9 mouse cellular contexts compared by ENCODE assay signal in genomic region chr13:47869670-47870532, GRCm38 (mm10).
DNase-seq lines count a peak whose midpoint lies in the region; ATAC-seq and TF ChIP-seq lines count a peak whose summit lies in the region.
"Had no signal": no experiment of that assay in that cellular context is flagged by ENCODE, and none has a peak within 500 bp of the region (broad histone marks: within the 10 kb centered on the region; RNA-seq: fewer than 3 reads in every experiment).

No protein-coding gene starts in this region.

- TF ChIP-seq POLR2A in lung, adult 2 months (IDR thresholded peaks at IDR 0.05; ENCODE audit: borderline replicate concordance, extremely low read depth, low read depth, low read length) = no peak

- H3K27ac ChIP-seq in lung, postnatal 0 days (ENCODE audit: low read length) = no peak overlapping the region
- H3K27ac ChIP-seq in midbrain, embryonic 15.5 days = peak overlapping the region; percentile 25; the same call in 1 of the 2 replicates
- H3K27ac ChIP-seq: embryonic facial prominence, embryonic 12.5 days had no signal

- no peak overlapping the region for H3K4me3 ChIP-seq in lung, postnatal 0 days (ENCODE audit: low read depth, low read length)
- no peak overlapping the region for H3K4me3 ChIP-seq in lung, adult 2 months (replicated peaks; ENCODE audit: extremely low read depth, low read depth, low read length)
- H3K4me3 ChIP-seq in midbrain, embryonic 15.5 days = no peak overlapping the region
- H3K4me3 ChIP-seq: embryonic facial prominence, embryonic 12.5 days had no signal

- TF ChIP-seq CTCF in lung, postnatal 0 days (IDR thresholded peaks at IDR 0.05) = no peak
- TF ChIP-seq CTCF in lung, adult 2 months (IDR thresholded peaks at IDR 0.05; ENCODE audit: insufficient read depth, low read length) = no peak

- H3K4me1 ChIP-seq in lung, postnatal 0 days (ENCODE audit: insufficient read depth, low read depth, low read length) = no peaks in the 10 kb centered on the region
- H3K4me1 ChIP-seq in lung, adult 2 months (ENCODE audit: control insufficient read depth, insufficient read depth, low read length) = no peaks in the 10 kb centered on the region
- H3K4me1 ChIP-seq in midbrain, embryonic 15.5 days = no peaks in the 10 kb centered on the region
- H3K4me1 ChIP-seq: embryonic facial prominence, embryonic 12.5 days had no signal

- H3K9ac ChIP-seq in lung, postnatal 0 days (replicated peaks; ENCODE audit: low read depth) = no peak overlapping the region
- no peak overlapping the region for H3K9ac ChIP-seq in midbrain, embryonic 15.5 days
- H3K9ac ChIP-seq: embryonic facial prominence, embryonic 12.5 days had no signal

- 57% methylated on average over 10 of the region's 10 CpGs for WGBS in lung, postnatal 0 days
- WGBS in lung, adult 2 months = 55% methylated on average over 10 of the region's 10 CpGs
- 51% methylated on average over 10 of the region's 10 CpGs for WGBS in midbrain, embryonic 15.5 days

- H3K36me3 ChIP-seq in lung, postnatal 0 days (ENCODE audit: insufficient read depth, low read length) = no peaks in the 10 kb centered on the region
- no peaks in the 10 kb centered on the region for H3K36me3 ChIP-seq in midbrain, embryonic 15.5 days (replicated peaks)
- H3K36me3 ChIP-seq: embryonic facial prominence, embryonic 12.5 days had no signal

- no peak overlapping the region for H3K4me2 ChIP-seq in lung, postnatal 0 days (replicated peaks; ENCODE audit: low read depth, low read length)
- H3K4me2 ChIP-seq in midbrain, embryonic 15.5 days = no peak overlapping the region
- H3K4me2 ChIP-seq: embryonic facial prominence, embryonic 12.5 days had no signal

- H3K9me3 ChIP-seq in lung, postnatal 0 days (ENCODE audit: low read length) = no peaks in the 10 kb centered on the region
- H3K9me3 ChIP-seq in midbrain, embryonic 15.5 days = no peaks in the 10 kb centered on the region
- H3K9me3 ChIP-seq: embryonic facial prominence, embryonic 12.5 days had no signal

- no peaks in the 10 kb centered on the region for H3K27me3 ChIP-seq in lung, postnatal 0 days (replicated peaks; ENCODE audit: insufficient read depth, low read length)
- no peaks in the 10 kb centered on the region for H3K27me3 ChIP-seq in midbrain, embryonic 15.5 days (replicated peaks)
- H3K27me3 ChIP-seq: embryonic facial prominence, embryonic 12.5 days had no signal

- no peak for TF ChIP-seq EP300 in lung, postnatal 0 days (IDR thresholded peaks at IDR 0.05)

- ATAC-seq in lung, postnatal 0 days = no peak
- peak; percentile 67; the same call in 1 of the 2 replicates for ATAC-seq in midbrain, embryonic 15.5 days (replicated peaks)

- DNase-seq in cerebellum, adult 9-10 months = peak; percentile 2
- no peak for DNase-seq in cerebellum, adult 11 months
- peak; percentile 17 for DNase-seq in lung, postnatal 0 days (ENCODE audit: low spot score)
- no peak for DNase-seq in lung, adult 2 months
- peak; percentile 22 for DNase-seq in heart, adult 8-10 months (ENCODE audit: low spot score)
- DNase-seq in ovary, postnatal 14 days (ENCODE audit: low spot score) = no peak
- DNase-seq in yolk sac, embryonic 10.5 days (ENCODE audit: low spot score) = no peak

Comparison
In these comparisons a context has a peak if more than half of its experiments do, and no peak if none do; other contexts are left out.
1. DNase-seq: peak in cerebellum, adult 9-10 months (single experiment), lung, postnatal 0 days (single experiment) and heart, adult 8-10 months (single experiment); none in cerebellum, adult 11 months (single experiment), lung, adult 2 months (single experiment), ovary, postnatal 14 days (single experiment) and yolk sac, embryonic 10.5 days (single experiment).